Mouse (Mus musculus) erythroblast, embryonic 14.5 days (primary cell): ENCODE measurements around the gene Fam192a.

ENCODE experiments used
- GATA1 ChIP-seq: IDR thresholded peaks from 2 replicates; pipeline ENCODE4 v1.6.1; 2012; ENCODE audit warnings: low read length, inconsistent platforms, mixed read lengths
- TAL1 ChIP-seq: IDR thresholded peaks from 3 replicates; pipeline ENCODE4 v1.6.1; 2012; ENCODE audit warnings: low read length, inconsistent platforms, mixed read lengths

DNA sequence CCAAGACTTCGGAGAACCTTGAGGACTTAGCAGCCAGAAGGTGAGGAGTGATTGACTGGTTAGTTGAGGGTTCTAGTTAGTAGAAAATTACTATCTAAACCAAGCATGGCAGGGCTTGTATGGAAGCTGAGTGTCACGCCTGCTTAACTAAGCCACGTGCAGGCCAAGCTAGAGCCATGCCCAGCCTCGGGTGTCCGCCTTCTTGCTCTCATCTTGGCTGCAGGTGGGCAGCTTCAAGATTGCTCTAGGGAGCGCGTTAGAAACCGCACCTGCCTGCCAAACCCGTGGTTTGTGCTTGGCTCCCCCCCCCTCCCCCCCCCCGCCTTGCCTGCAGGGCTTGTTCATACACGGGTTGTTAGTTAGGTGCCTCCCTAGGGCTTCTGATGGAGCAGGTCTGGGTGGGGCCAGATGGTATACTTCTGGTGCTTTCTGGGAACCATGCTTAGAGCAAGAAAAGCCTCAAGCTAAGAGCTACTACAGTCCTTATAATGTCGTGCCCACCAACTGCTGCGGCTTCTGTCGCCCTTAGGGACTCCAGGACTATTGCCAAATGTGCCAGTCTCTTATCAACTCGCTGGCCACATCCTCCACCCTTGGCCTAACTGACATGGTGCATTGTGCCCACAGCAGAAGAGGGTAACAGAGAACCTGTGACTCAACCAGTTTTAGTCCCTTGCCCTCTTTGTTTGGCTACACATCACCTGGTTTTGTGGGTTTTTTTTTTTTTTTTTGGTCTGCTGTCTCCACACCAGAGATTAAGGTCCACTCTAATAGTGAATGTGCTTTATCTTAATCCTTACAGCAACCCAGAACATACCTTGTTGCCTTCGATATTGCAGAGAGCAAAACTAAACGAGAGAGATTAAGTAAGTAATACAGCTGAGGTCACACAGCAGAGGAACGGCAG, 60.7 kb downstream of the Fam192a start:
- TF ChIP-seq TAL1 (no peak), GATA1 (no peak)
